Mouse (Mus musculus) embryonic facial prominence, embryonic 11.5 days (tissue): Measurements from ENCODE around the gene Snx15. TPM values are rescaled to one million over a fixed set of nuclear protein-coding genes. Genes with fewer than 3 reads are reported as not detected.

Experiments used
- ATAC-seq: fragments of 200-750 bp; cut with Nextera tagmentation; replicated peaks from 2 replicates; pipeline ENCODE4 v1.8.0; 2017; ENCODE audit warnings: low read depth; ENCODE audit not compliant: insufficient number of reproducible peaks, low FRiP score, low TSS enrichment
- DNase-seq: peaks from one replicate; pipeline ENCODE4 v3.0.0-alpha.2; 2015; ENCODE audit warnings: low spot score
- H3K27ac ChIP-seq: fragments of 300-500 bp; sonication (generic); replicated peaks from 2 replicates; pipeline ENCODE4 v1.5.1; 2014; ENCODE audit warnings: mild to moderate bottlenecking, low read depth, low read length, control low read depth
- H3K27me3 ChIP-seq: fragments of 300-500 bp; sonication (generic); 2 replicates; pipeline ENCODE4 v1.6.1; 2014; ENCODE audit warnings: mild to moderate bottlenecking, low read length, moderate library complexity, mixed read lengths; ENCODE audit not compliant: control insufficient read depth, insufficient read depth
- H3K36me3 ChIP-seq: fragments of 300-500 bp; sonication (generic); replicated peaks from 2 replicates; pipeline ENCODE4 v1.6.1; 2014; ENCODE audit warnings: low read depth, mild to moderate bottlenecking, low read length, moderate library complexity, mixed read lengths; ENCODE audit not compliant: control insufficient read depth, insufficient read depth
- H3K4me1 ChIP-seq: fragments of 300-500 bp; sonication (generic); 2 replicates; pipeline ENCODE4 v1.6.1; 2014; ENCODE audit warnings: low read length, mixed read lengths; ENCODE audit not compliant: control insufficient read depth, insufficient read depth
- H3K4me2 ChIP-seq: fragments of 300-500 bp; sonication (generic); 2 replicates; pipeline ENCODE4 v1.6.1; 2014; ENCODE audit warnings: low read depth, mild to moderate bottlenecking, control low read depth, low read length, moderate library complexity
- H3K4me3 ChIP-seq: fragments of 300-500 bp; sonication (generic); 2 replicates; pipeline ENCODE4 v1.5.1; 2014; ENCODE audit warnings: low read depth, low read length, control low read depth
- H3K9ac ChIP-seq: fragments of 300-500 bp; sonication (generic); replicated peaks from 2 replicates; pipeline ENCODE4 v1.6.1; 2014; ENCODE audit warnings: mild to moderate bottlenecking, control low read depth, low read length
- H3K9me3 ChIP-seq: fragments of 300-500 bp; sonication (generic); replicated peaks from 2 replicates; pipeline ENCODE4 v1.6.1; 2016; ENCODE audit warnings: mild to moderate bottlenecking, low read length, inconsistent platforms, mixed read lengths; ENCODE audit not compliant: control insufficient read depth
- WGBS: fragments of 180-500 bp; shearing (Covaris S2); extraction: QIAGEN DNeasy Blood & Tissue Kit; methylation state at CpG from one replicate; pipeline ENCODE4 v1.1.7; 2014; 5-methylcytosine and 5-hydroxymethylcytosine counted together
- polyA plus RNA-seq: library from polyadenylated mRNA; unstranded; fragments of >200 nt; fragmentation: Nextera tagmentation; extraction: Ambion mirVana; gene quantifications from 2 replicates; pipeline ENCODE4 v1.2.1, GENCODE M21; 2014

The Snx15 gene
- polyA plus RNA-seq, 1 experiment from 2014 or later = 25.4 TPM

DNA sequence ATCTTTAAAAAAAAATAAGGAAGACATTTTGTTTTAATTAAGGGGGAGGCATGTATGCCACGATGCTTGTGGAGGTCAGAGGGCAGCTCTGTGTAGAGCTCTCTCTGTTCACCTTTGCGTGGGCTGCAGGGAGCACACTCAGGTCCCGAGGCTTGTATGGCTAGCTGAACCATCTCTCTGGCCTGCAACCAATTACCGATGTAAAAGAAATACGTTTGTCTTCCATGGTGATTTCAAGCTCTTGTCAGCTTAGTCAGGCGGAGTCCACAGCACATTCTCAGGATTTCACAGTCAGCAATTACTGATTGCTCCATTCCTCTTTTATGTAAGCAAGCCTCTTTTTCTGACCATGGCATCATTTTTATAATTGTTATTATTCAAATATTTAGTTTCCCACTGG is 26.9 kb downstream of the Snx15 start:
- no peak overlapping the region for H3K27ac ChIP-seq
- ATAC-seq (no peak), DNase-seq (peak; percentile 56)
- no peaks in the 10 kb centered on the region for H3K9me3 ChIP-seq
- no peak overlapping the region for H3K4me2 ChIP-seq
- no peak overlapping the region for H3K4me3 ChIP-seq
- no peak overlapping the region for H3K9ac ChIP-seq
- WGBS = 21% methylated on average over 6 of the region's 6 CpGs
- H3K4me1 ChIP-seq = no peaks in the 10 kb centered on the region
- no peaks in the 10 kb centered on the region for H3K36me3 ChIP-seq
- no peaks in the 10 kb centered on the region for H3K27me3 ChIP-seq

DNA sequence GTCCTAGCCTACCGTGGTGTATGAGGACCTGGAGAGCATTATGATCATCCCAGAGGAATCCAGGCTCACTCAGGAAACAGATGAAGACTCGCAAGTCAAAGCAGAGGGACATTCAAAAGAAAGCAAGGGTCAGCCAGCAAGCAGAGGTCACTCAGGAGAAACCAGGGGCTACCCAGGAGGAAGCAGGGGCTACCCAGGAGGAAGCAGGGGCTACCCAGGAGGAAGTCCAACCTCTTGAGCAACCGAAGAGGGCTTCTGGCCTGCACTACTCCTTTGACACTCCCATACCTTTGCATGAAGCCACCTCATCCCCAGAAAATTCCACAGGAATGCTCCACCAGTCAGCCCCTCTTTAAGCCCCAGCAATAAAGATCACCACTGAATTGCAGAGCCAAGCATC is 30.3 kb downstream of the Snx15 start:
- DNase-seq (no peak), ATAC-seq (no peak)
- Histone ChIP-seq H3K4me2 (no peak overlapping the region), H3K36me3 (peaks cover 2% of the 10 kb centered on the region), H3K4me3 (no peak overlapping the region), H3K4me1 (no peaks in the 10 kb centered on the region), H3K9me3 (no peaks in the 10 kb centered on the region), H3K27me3 (no peaks in the 10 kb centered on the region), H3K9ac (no peak overlapping the region), H3K27ac (no peak overlapping the region)
- 88% methylated on average over 3 of the region's 3 CpGs for WGBS

DNA sequence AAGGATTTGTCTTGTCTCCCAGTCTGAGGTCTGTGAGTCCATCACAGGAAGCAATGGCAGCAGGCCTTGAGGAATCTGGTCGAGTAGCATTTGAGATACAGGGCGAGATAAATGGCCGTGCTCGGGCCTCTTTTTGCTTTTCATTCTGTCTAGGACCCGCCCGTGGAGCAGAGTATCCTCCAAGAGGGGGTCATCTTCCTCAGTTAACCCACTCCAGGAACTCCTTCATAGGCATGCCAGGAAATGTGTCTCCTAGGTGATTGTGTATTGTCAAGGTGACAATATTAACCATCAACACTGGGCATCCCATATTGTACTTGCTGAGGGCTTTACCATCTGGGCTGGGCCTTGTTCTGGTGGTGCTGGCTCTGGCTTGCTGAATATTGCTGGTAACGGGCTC is 34.0 kb downstream of the Snx15 start, which contains the start of gene AC131692.1:
AC131692.1 (plus strand) TSS at position 301 of the 400 bp plus-strand sequence.
- no peak within 1 kb of the TSS for H3K4me3 ChIP-seq
- 92% methylated on average over 7 of the region's 7 CpGs for WGBS
- no peaks in the 10 kb centered on the region for H3K9me3 ChIP-seq
- no peak within 1 kb of the TSS for H3K27ac ChIP-seq
- H3K4me1 ChIP-seq = no peaks in the 10 kb centered on the region
- H3K27me3 ChIP-seq = no peaks in the 10 kb centered on the region
- H3K4me2 ChIP-seq = no peak within 1 kb of the TSS
- H3K36me3 ChIP-seq = peaks cover 2% of the 10 kb centered on the region
- H3K9ac ChIP-seq = no peak within 1 kb of the TSS
- ATAC-seq = no peak
- no peak for DNase-seq

DNA sequence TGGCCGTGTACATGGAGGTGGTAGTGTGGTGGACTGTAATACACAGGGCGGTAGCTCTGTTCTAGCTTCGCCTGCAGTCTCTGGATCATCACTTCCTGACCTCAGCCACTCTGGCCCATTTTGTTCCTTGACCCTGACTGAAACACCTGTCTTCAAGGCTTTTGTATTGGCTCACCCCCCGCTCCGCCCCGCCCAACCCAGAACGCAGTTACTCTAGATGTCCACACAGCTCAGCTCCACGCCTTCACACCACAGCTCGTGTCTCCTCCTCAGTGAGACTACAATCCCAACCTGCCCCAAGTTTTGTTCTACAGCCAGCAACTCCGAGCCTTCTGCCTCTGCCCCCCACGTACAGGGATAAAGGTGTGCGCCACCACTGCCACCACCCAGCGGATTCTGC is 39.3 kb downstream of the Snx15 start:
- DNase-seq (no peak), ATAC-seq (no peak)
- Histone ChIP-seq H3K9me3 (no peaks in the 10 kb centered on the region), H3K27ac (no peak overlapping the region), H3K9ac (no peak overlapping the region), H3K36me3 (peaks cover 3% of the 10 kb centered on the region), H3K27me3 (no peaks in the 10 kb centered on the region), H3K4me3 (no peak overlapping the region), H3K4me1 (no peaks in the 10 kb centered on the region), H3K4me2 (no peak overlapping the region)
- WGBS = 93% methylated on average over 13 of the region's 13 CpGs

DNA sequence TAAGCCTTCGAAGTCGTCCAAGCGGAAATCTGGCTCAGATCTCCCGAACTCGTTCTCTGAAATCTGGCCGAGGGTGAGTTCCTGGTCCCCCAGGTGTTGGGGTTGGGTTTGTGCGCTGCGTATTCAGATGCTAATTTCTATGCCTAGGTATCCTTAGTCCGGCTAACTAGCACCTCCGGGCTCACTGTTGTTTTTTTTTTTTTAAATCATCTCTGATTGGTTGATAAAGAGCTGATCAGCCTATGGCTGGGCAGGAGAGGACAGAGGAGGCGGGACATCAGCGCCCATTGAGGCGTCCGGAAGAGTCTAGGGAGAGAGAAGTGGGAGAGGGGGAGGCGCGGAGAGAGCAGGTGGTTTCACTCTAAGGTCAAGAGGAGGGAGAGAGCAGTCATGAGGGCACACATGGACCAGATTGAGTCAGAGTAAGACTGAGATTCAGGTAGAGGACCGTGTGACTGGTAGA is 42.7 kb downstream of the Snx15 start:
- under 1% methylated on average over 17 of the region's 17 CpGs for WGBS
- Histone ChIP-seq H3K27me3 (no peaks in the 10 kb centered on the region), H3K9me3 (no peaks in the 10 kb centered on the region), H3K4me2 (peak overlapping the region; percentile 80), H3K4me3 (peak overlapping the region; percentile 77), H3K27ac (no peak overlapping the region), H3K9ac (peak overlapping the region; percentile 74), H3K36me3 (peaks cover 6% of the 10 kb centered on the region), H3K4me1 (no peaks in the 10 kb centered on the region)
- ATAC-seq (peak; percentile 25; the same call in 1 of the 2 replicates), DNase-seq (peak; percentile 81)

DNA sequence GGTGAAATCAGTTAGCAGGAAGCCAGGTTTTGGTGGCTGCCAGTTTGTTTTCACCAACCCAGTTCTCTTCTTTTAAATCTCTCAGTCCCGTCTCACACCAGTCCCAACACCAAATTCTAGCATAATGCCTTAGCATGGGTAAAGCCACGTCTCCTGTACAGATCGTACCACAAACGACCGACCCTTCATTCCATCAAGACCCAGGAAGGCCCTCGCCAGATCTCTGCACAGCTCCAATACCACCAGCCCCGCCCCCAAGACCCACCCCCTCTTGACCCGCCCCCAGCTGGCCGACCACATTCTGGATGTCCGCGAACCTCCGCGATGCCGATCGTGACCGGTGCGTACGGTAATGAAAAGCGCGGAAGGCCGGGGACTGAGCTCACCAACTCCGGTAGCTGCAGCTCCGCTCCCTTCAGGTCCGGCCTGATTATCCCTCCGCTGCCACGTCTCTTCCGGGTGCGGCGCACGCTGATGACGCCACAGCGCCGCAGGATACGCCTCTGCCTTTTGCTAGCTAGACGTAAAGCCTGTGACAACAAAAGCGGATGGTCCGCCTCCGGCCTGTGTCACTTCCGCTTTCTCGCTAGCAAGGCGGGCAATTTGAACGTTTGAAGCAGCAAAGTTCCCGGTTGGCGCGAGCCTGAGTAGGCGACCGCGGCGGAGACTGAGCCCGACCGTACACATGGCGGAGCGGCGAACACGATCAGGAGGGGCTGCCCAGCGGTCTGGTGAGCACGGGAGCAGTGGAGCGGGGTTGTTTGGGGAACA is 43.4 kb downstream of the Snx15 start, which contains the start of the genes Zfpl1 and Cdca5:
Zfpl1 (minus strand) TSS at position 479 of the 771 bp plus-strand sequence.
Cdca5 (plus strand) TSS at position 506 of the 771 bp plus-strand sequence.
- Histone ChIP-seq H3K27me3 (no peaks in the 10 kb centered on the region), H3K27ac (no peak within 1 kb of the TSS), H3K4me3 (peak within 1 kb of the TSS; percentile 77), H3K36me3 (peaks cover 6% of the 10 kb centered on the region), H3K9ac (peak within 1 kb of the TSS; percentile 74), H3K4me1 (no peaks in the 10 kb centered on the region), H3K4me2 (peak within 1 kb of the TSS; percentile 80), H3K9me3 (no peaks in the 10 kb centered on the region)
- peak; percentile 84 for ATAC-seq
- DNase-seq = peak; percentile 99
- under 1% methylated on average over 58 of the region's 58 CpGs for WGBS

DNA sequence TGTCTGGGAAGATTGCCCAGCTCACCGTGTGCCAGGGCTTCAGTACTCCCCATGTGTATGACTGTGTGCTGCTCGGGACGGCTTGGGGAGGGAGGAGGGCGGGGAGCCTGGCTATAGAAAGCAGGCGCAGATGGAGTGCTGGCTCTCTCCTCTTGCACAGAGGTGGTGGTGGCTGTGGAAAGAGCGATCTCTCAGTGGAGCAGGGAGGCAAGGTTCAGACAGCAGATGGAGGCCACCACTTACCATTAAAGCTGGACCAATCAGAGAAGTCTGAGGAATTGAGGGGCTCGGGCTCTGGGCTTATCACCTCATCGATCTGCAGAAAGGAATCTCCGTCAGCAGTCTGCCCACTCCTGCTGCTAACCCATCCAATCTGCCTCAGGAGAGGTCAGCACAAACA is 45.9 kb downstream of the Snx15 start, which contains the start of gene Gm28374:
Gm28374 (minus strand) TSS at position 101 of the 400 bp plus-strand sequence.
- H3K9me3 ChIP-seq = no peaks in the 10 kb centered on the region
- H3K4me2 ChIP-seq = no peak within 1 kb of the TSS
- H3K27me3 ChIP-seq = no peaks in the 10 kb centered on the region
- H3K9ac ChIP-seq = no peak within 1 kb of the TSS
- no peak within 1 kb of the TSS for H3K4me3 ChIP-seq
- ATAC-seq (no peak), DNase-seq (no peak)
- peaks cover 4% of the 10 kb centered on the region for H3K36me3 ChIP-seq
- 87% methylated on average over 9 of the region's 9 CpGs for WGBS
- H3K4me1 ChIP-seq = no peaks in the 10 kb centered on the region
- no peak within 1 kb of the TSS for H3K27ac ChIP-seq

DNA sequence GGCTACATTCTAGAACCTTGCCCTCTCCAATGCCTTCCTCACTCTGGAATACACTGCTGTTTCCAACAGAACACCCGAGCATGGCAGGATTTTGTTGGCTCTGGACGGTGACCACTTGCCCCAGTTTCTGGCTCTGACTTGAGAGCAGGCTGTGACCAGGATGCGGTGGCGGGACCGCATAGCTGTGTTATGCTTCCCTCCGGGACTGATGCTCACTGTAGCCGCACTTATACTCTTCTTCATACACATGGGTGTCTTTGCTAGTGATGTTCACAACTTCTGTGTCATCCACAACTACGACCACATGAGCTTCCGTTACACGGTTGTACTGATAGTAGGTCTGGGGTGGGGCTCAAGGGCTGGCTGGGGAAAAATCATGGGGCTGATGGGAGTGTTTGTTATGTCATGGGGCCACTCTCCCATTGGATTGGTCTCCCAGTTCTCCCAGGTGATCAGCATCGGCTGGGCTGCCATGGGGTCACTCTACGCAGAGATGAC is 48.1 kb downstream of the Snx15 start, which contains the start of gene Tmem262:
Tmem262 (plus strand) TSS at position 51 of the 498 bp plus-strand sequence.
- Histone ChIP-seq H3K27ac (no peak within 1 kb of the TSS), H3K27me3 (no peaks in the 10 kb centered on the region), H3K9ac (no peak within 1 kb of the TSS; the same call in 1 of the 2 replicates), H3K4me3 (no peak within 1 kb of the TSS), H3K9me3 (no peaks in the 10 kb centered on the region), H3K4me2 (no peak within 1 kb of the TSS; the same call in 1 of the 2 replicates), H3K36me3 (peaks cover 3% of the 10 kb centered on the region; the same call in 1 of the 2 replicates), H3K4me1 (no peaks in the 10 kb centered on the region)
- WGBS = 92% methylated on average over 12 of the region's 12 CpGs
- ATAC-seq (no peak), DNase-seq (no peak)
